Mouse (Mus musculus) embryonic facial prominence, embryonic 14.5 days (tissue): Measurements from ENCODE around the gene Lonp2. TPM values are rescaled to one million over a fixed set of nuclear protein-coding genes. Genes with fewer than 3 reads are reported as not detected.
A peak's percentile ranks its signal among the peaks of the same experiment; 100 is the strongest.

Experiments used
- ATAC-seq: fragments of 200-750 bp; cut with Nextera tagmentation; 2 replicates; pipeline ENCODE4 v1.8.0; 2017; ENCODE audit warnings: low read depth, moderate number of reproducible peaks, moderate TSS enrichment
- DNase-seq: peaks from one replicate; pipeline ENCODE4 v3.0.0-alpha.2; 2015; ENCODE audit warnings: low spot score
- H3K27ac ChIP-seq: fragments of 300-500 bp; sonication (generic); replicated peaks from 2 replicates; pipeline ENCODE4 v1.5.1; 2014; ENCODE audit warnings: low read depth, mild to moderate bottlenecking, low read length, moderate library complexity
- H3K27me3 ChIP-seq: fragments of 300-500 bp; sonication (generic); replicated peaks from 2 replicates; pipeline ENCODE4 v1.6.1; 2014; ENCODE audit warnings: low read length; ENCODE audit not compliant: control insufficient read depth, insufficient read depth
- H3K36me3 ChIP-seq: fragments of 300-500 bp; sonication (generic); 2 replicates; pipeline ENCODE4 v1.6.1; 2014; ENCODE audit warnings: low read length, mixed read lengths; ENCODE audit not compliant: control insufficient read depth, insufficient read depth
- H3K4me1 ChIP-seq: fragments of 300-500 bp; sonication (generic); 2 replicates; pipeline ENCODE4 v1.6.1; 2014; ENCODE audit warnings: antibody characterized with exemption, low read length; ENCODE audit not compliant: control insufficient read depth, insufficient read depth
- H3K4me2 ChIP-seq: fragments of 300-500 bp; sonication (generic); 2 replicates; pipeline ENCODE4 v1.6.1; 2014; ENCODE audit warnings: low read depth, mild to moderate bottlenecking, low read length, moderate library complexity, mixed read lengths
- H3K4me3 ChIP-seq: fragments of 300-500 bp; sonication (generic); 2 replicates; pipeline ENCODE4 v1.5.1; 2014; ENCODE audit warnings: low read depth, mild to moderate bottlenecking, low read length
- H3K9ac ChIP-seq: fragments of 300-500 bp; sonication (generic); 2 replicates; pipeline ENCODE4 v1.6.1; 2014; ENCODE audit warnings: low read depth, mild to moderate bottlenecking, low read length, moderate library complexity, mixed read lengths
- H3K9me3 ChIP-seq: fragments of 300-500 bp; sonication (generic); 2 replicates; pipeline ENCODE4 v1.6.1; 2016; ENCODE audit warnings: low read length; ENCODE audit not compliant: control insufficient read depth
- WGBS: fragments of 180-500 bp; shearing (Covaris S2); extraction: QIAGEN DNeasy Blood & Tissue Kit; methylation state at CpG from one replicate; pipeline ENCODE4 v1.1.7; 2014; 5-methylcytosine and 5-hydroxymethylcytosine counted together
- polyA plus RNA-seq: library from polyadenylated mRNA; unstranded; fragments of >200 nt; fragmentation: Nextera tagmentation; extraction: Ambion mirVana; gene quantifications from 2 replicates; pipeline ENCODE4 v1.2.1, GENCODE M21; 2014

Lonp2 gene
- polyA plus RNA-seq, 1 experiment from 2014 or later = 55.7 TPM

DNA sequence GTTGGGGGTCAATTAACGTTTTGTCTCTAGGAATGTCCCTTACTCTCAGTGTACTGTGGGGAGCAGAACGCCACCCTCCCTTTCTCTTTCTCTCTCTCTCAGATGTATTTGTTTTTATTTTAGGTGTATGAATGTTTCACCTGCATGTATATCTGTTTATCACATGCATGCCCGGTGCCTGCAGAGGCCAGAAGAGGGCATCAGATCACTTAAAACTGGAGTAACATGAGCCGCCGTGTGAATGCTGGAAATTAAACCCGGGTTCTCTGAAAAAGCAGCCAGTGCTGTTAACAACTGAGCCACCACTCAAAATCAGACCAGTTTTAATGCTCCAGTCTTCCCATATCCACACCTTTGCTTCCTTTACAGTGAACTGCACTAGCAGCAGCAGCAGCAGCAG lies 37.2 kb upstream of the Lonp2 start:
- Histone ChIP-seq H3K27ac (no peak overlapping the region), H3K4me2 (no peak overlapping the region), H3K4me3 (no peak overlapping the region), H3K9me3 (no peaks in the 10 kb centered on the region), H3K9ac (no peak overlapping the region), H3K27me3 (no peaks in the 10 kb centered on the region), H3K36me3 (no peaks in the 10 kb centered on the region), H3K4me1 (no peaks in the 10 kb centered on the region)
- ATAC-seq = no peak
- WGBS = 34% methylated on average over 6 of the region's 6 CpGs
- DNase-seq = peak; percentile 35

DNA sequence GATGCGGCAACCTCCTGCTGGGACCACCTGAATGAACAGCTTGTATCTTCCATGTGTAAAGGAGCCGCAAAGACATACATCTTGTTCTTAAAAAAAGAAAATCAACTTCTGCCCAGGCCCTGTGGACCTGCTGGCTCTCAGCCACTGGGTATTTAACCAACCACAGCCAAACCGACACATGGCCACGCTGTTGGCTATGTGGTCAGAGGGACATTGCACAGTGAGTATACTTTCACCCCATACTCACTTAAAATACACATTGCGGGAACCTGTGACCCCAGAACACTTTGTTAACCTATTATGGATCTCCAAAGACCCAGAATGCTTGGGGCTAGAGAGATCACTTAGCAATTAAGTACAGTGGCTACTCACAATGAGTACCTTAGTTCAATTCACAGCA lies 35.5 kb upstream of the Lonp2 start:
- no peak overlapping the region for H3K4me2 ChIP-seq
- H3K27me3 ChIP-seq = no peaks in the 10 kb centered on the region
- H3K27ac ChIP-seq = no peak overlapping the region
- 89% methylated on average over 5 of the region's 5 CpGs for WGBS
- no peak overlapping the region for H3K9ac ChIP-seq
- DNase-seq (no peak), ATAC-seq (no peak)
- H3K9me3 ChIP-seq = no peaks in the 10 kb centered on the region
- no peaks in the 10 kb centered on the region for H3K4me1 ChIP-seq
- no peaks in the 10 kb centered on the region for H3K36me3 ChIP-seq
- no peak overlapping the region for H3K4me3 ChIP-seq

- Histone ChIP-seq H3K4me2 (no peak overlapping the region), H3K27me3 (no peaks in the 10 kb centered on the region), H3K27ac (no peak overlapping the region), H3K4me3 (no peak overlapping the region), H3K9me3 (no peaks in the 10 kb centered on the region), H3K36me3 (no peaks in the 10 kb centered on the region), H3K9ac (no peak overlapping the region), H3K4me1 (no peaks in the 10 kb centered on the region)
- ATAC-seq = no peak
- 65% methylated on average over 10 of the region's 10 CpGs for WGBS
- no peak for DNase-seq
These were observed 30.7 kb upstream of the Lonp2 start for GRCm38 (mm10) chr8:86593099-86593498.

- Histone ChIP-seq H3K27ac (no peak overlapping the region), H3K4me2 (no peak overlapping the region), H3K9ac (no peak overlapping the region), H3K9me3 (no peaks in the 10 kb centered on the region), H3K27me3 (no peaks in the 10 kb centered on the region), H3K4me3 (no peak overlapping the region), H3K36me3 (no peaks in the 10 kb centered on the region), H3K4me1 (no peaks in the 10 kb centered on the region)
- no peak for DNase-seq
- ATAC-seq = no peak
- 66% methylated on average over 3 of the region's 3 CpGs for WGBS
These were observed 29.6 kb upstream of the Lonp2 start for GRCm38 (mm10) chr8:86594159-86594796.

- Histone ChIP-seq H3K27ac (no peak overlapping the region), H3K9ac (no peak overlapping the region), H3K4me3 (no peak overlapping the region), H3K27me3 (no peaks in the 10 kb centered on the region), H3K36me3 (no peaks in the 10 kb centered on the region), H3K4me1 (no peaks in the 10 kb centered on the region), H3K4me2 (no peak overlapping the region), H3K9me3 (no peaks in the 10 kb centered on the region)
- DNase-seq (no peak), ATAC-seq (no peak)
- 79% methylated on average over 5 of the region's 5 CpGs for WGBS
These were observed 28.2 kb upstream of the Lonp2 start for GRCm38 (mm10) chr8:86595671-86596070.

GRCm38 (mm10) chr8:86597681-86598080 lies 26.2 kb upstream of the Lonp2 start:
- Histone ChIP-seq H3K9me3 (no peaks in the 10 kb centered on the region), H3K9ac (no peak overlapping the region), H3K4me1 (no peaks in the 10 kb centered on the region), H3K4me2 (no peak overlapping the region), H3K27me3 (no peaks in the 10 kb centered on the region), H3K4me3 (no peak overlapping the region), H3K36me3 (no peaks in the 10 kb centered on the region), H3K27ac (no peak overlapping the region)
- DNase-seq (no peak), ATAC-seq (no peak)
- 88% methylated on average over 7 of the region's 7 CpGs for WGBS

DNA sequence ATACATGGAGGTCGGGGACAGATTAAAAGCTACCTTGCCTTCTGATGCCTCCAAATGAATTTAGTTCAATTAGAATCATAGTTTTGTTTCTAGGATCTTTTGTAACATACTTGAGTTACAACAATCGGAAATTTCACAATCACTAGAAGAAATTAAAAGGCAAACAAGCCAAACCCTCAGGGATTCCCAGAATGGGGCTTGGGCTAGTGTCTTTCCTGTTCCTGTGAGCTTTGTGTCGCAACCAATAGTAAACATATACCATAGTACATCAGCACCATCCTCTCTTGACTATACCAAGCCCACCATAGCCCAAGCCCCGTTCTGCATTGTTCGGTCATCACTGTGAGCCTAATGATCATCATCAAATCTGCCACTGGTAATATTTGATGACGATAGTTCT lies 24.5 kb upstream of the Lonp2 start:
- ATAC-seq (no peak), DNase-seq (no peak)
- WGBS = 90% methylated on average over 6 of the region's 6 CpGs
- no peaks in the 10 kb centered on the region for H3K4me1 ChIP-seq
- no peaks in the 10 kb centered on the region for H3K36me3 ChIP-seq
- H3K27ac ChIP-seq = no peak overlapping the region
- no peaks in the 10 kb centered on the region for H3K9me3 ChIP-seq
- no peak overlapping the region for H3K9ac ChIP-seq
- no peaks in the 10 kb centered on the region for H3K27me3 ChIP-seq
- no peak overlapping the region for H3K4me3 ChIP-seq
- H3K4me2 ChIP-seq = no peak overlapping the region

DNA sequence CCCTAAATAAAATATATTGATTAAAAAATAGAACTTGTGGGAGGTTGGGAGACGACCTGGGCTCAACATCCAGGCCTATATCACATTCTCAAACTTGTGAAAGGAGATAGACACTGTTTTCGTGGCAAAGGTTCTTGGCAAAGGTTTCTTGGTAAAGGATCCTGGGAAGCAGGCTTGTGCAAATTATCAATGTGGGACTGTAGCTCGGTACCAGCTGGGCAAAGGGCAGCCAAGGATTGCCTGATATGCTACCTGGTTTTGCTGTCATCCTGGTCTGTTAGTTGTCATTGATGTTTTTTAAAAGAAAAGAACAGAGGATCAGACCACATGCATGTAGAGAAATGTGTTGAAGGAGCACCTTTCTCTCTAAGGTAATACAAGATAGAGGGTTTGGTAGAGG lies 23.5 kb upstream of the Lonp2 start:
- no peaks in the 10 kb centered on the region for H3K27me3 ChIP-seq
- no peak overlapping the region for H3K4me2 ChIP-seq
- no peaks in the 10 kb centered on the region for H3K4me1 ChIP-seq
- no peak for DNase-seq
- ATAC-seq = no peak
- no peak overlapping the region for H3K27ac ChIP-seq
- H3K9me3 ChIP-seq = no peaks in the 10 kb centered on the region
- no peak overlapping the region for H3K4me3 ChIP-seq
- H3K9ac ChIP-seq = no peak overlapping the region
- no peaks in the 10 kb centered on the region for H3K36me3 ChIP-seq
- WGBS = 79% methylated on average over 3 of the region's 3 CpGs

GRCm38 (mm10) chr8:86603174-86603573 lies 20.7 kb upstream of the Lonp2 start:
- ATAC-seq (no peak), DNase-seq (no peak)
- Histone ChIP-seq H3K27ac (no peak overlapping the region), H3K4me3 (no peak overlapping the region), H3K4me1 (no peaks in the 10 kb centered on the region), H3K36me3 (no peaks in the 10 kb centered on the region), H3K27me3 (no peaks in the 10 kb centered on the region), H3K9ac (no peak overlapping the region), H3K4me2 (no peak overlapping the region), H3K9me3 (no peaks in the 10 kb centered on the region)
- WGBS = 42% methylated on average over 2 of the region's 2 CpGs
